Mouse (Mus musculus): ENCODE results near the gene Cd33.

GRCm38 (mm10) chr7:43544225-43544977, at the start of gene Cd33:
- TF ChIP-seq POLR2A (IDR thresholded peaks at IDR 0.05; ENCODE audit: insufficient read depth, low read depth, low read length) (no peak), EP300 (IDR thresholded peaks at IDR 0.05; ENCODE audit: insufficient read depth, low read depth, low read length) (no peak)
